Mouse (Mus musculus) spleen, embryonic (tissue): ENCODE measurements around the gene Phf24.
"Not testable (repeated sequence)": the region's sequence is repeated elsewhere in the genome, so short reads cannot be mapped to it uniquely, and the experiment has no call there.

ENCODE experiments used
- CTCF ChIA-PET: fragments of 350-600 bp; sonication (Branson Sonifier 250); formaldehyde crosslinking; loops from one replicate; lab custom pipeline; 2022; lab: Charles Lee

Phf24 gene

GRCm38 (mm10) chr4:42949676-42950051, 33.2 kb downstream of the Phf24 start, which contains the start of gene Dnajb5:
Gene Dnajb5, plus strand, starts transcription at chr4:42949814.
- CTCF ChIA-PET = no interaction called here

DNA sequence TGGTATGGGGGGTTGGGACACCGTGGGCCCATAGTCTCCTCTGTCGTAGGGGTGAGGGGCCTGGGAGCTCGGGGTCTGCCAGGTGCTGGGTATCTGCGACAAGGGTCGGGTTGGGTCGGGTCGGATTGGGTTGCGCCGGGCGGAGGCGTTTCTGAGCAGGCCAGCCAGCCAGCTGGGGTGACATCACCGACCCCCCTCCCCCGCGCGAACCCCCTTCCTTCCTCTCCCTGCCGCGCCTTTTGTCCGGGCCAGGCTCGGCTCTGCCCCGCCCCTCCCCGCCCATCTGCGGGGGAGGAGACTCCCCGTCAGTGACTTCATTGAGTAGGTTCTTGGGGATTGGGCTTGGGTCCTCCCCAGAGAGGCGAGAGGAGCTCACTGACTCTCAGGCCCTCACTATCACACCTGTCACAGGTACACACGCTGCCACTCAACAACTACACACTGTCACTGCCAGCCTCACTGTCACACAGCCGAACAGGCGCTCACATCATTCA, 33.7 kb downstream of the Phf24 start:
- CTCF ChIA-PET = no interaction called here

DNA sequence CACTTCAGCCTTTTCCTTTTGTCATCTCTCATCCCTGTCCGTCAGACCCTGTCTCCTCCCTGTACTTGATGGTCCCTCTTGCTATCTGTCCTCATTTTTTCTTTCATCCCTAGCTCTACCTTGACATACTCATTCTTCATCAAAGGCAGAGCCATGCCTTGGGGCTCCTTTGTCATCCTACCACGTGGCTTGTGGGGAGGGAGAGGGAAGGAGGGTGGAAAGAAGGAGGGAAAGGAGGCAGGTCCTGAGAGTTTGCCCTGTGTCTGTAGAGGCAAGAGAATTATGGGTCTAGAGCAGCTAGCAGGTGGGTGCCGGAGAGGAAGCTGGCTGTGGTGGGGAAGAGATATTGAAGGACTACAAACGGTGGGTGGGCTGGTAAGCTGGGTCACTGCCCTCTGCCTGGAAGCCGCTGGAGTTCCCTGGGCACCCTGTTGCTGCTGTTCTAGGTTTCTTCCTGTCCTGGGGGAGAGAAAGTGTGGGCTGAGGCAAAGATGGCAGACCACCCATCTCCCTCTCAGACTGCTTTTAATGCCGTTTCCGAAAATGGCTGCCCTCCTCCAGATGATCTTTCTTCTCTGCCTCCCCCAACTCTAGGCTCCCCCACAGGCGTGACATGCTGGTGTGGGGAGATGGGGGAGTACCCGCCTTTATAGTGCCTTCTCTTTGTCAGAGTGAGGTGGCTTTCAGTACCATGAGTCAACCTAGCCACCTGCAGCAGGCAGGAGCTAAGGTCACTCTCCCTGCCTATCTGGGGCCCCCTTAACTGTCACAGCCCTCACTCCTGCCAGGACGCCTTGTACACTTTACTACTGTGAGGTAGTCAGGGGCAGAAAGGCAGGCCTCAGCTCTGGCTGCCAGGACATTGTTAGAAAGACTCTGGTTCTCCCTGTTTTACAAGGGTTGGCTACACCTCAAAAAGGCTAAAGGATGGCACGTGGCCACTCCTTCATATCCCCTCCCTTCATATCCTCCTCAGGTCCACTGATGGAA, 35.0 kb downstream of the Phf24 start:
- CTCF ChIA-PET = interaction anchor here (1.0 kb wide), 1 partner anchor 14 kb away, joined by 3 read pairs; no protein-coding TSS in a partner anchor

DNA sequence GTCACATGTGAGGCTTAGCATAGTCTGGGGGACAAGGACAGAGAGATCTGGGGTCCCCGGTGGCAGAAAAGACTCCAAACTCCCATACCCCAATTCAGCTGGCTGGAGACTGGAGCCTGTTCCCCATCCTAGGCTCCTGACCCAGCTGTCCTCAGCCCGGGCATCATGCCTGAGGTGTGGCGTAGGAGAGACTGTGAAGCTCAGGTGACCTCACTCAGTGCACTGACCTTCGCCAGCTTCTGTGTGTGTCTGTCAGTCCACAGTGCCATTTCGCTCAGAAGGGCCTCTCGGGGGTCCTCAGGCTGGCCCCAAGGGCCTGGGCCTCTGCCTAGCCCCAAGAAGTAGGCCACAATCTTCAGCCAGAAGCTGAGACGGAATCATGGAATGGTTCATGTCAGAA, 36.1 kb downstream of the Phf24 start:
- CTCF ChIA-PET = no interaction called here

DNA sequence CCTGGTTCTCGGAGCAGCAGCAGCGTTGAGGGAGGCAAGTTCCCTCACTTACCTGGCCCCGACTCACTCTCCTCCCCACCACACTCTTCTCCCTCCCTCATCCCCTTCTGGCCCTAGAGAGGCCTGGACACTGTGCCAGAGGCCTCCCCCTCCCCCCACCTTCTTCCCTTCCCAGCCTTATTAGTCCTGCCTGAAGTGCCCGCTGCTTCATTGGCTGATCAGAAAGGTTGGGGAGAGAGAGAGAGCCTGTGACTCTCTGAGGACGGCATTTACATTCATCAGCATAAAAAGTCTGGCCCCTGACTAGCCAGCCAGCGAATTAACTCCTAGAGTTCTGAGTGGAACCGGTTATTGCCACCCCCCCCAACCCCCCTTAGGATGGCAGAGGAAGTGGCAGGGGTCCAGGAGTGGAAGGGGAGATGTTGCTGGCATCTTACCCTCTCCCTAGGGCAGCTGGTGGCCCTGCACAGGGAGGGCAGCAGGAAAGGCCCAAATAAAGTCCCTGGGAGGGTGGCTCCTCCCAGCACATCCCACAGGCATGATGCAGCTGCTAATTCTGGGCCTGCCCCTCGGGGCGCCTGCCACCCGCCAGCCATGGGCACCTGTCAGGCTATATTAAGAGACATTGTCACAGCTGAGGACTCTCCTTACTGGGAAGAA, 37.1 kb downstream of the Phf24 start:
- CTCF ChIA-PET = interaction anchor here (1.1 kb wide), 1 partner anchor 10 kb away, joined by 4 read pairs; no protein-coding TSS in a partner anchor

DNA sequence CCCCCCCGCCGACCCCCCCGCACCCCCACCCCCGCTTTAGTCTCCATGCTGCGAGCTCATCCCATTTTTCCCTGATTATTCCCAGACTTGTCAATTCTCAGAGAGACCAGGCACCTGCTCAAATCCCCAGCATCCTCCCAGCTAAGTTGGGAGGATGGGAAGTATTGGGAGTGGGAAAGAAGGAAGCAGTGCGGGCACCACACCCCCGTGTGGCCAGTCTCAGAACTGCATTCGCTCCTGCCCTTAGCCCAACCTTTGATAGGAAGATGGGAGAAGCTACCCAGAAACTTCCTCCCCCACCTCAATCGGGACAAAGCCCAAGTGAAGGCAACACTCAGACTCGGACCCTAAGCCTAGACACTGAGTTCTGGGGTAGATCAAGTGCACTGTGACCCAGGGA, 37.8 kb downstream of the Phf24 start:
- CTCF ChIA-PET = interaction anchor here (1.1 kb wide), 1 partner anchor 9 kb away, joined by 4 read pairs; no protein-coding TSS in a partner anchor

DNA sequence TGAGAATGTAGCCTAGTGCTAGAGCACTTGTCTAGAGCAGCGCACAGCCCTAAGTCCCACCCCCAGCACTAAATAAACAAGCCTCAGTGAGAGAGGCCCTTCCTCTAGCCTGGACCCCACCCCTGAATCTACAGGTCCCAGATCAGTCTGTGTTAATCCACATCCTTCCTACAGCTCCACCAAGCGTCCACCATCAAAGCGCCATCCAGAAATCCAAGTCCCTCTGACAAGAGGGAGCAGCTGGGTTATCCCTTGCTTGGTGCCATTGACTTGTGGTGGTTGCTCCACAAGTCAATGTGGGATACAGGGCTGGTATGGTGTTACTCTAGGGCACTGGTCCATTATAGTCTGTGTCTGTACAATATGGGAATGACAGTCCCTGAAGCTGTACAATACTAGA, 38.7 kb downstream of the Phf24 start:
- CTCF ChIA-PET = no interaction called here

GRCm38 (mm10) chr4:42956581-42956980, 40.1 kb downstream of the Phf24 start:
- CTCF ChIA-PET = no interaction called here

DNA sequence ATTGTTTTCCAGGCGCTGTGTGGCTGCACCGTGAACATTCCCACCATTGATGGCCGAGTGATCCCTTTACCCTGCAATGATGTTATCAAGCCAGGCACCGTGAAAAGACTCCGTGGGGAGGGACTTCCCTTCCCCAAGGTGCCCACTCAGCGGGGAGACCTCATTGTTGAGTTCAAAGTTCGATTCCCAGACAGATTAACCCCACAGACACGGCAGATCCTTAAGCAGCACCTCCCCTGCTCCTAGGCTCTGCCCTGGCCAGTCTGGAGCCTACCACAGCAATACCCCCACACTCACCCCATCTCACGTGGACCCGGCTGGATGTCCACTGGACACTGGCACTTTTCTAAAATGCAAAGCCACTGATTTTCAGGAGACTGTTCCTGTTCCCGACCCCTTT, 40.8 kb downstream of the Phf24 start:
- CTCF ChIA-PET = no interaction called here

- CTCF ChIA-PET = no interaction called here
Observed at GRCm38 (mm10) chr4:42957979-42958378, 41.5 kb downstream of the Phf24 start.

- CTCF ChIA-PET = no interaction called here
Observed at GRCm38 (mm10) chr4:42958942-42959341, 42.5 kb downstream of the Phf24 start.

GRCm38 (mm10) chr4:42959382-42959781, 42.9 kb downstream of the Phf24 start:
- CTCF ChIA-PET = no interaction called here

DNA sequence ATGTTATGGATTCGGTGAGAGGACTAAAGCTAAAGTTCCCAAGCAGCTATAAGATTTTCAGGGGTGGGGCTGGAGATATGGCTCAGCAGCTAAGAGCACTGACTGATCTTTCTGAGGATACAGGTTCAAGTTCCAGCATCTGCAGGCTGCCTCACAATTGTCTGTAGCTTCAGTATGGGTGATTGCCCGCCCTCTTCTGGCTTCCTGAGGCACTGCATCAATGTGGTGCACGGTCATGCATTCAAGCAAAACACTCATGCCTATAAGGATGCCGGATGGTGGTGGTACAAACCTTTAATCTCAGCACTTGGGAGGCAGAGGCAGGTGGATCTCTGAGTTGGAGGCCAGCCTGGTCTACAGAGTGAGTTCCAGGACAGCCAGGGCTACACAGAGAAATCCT, 45.1 kb downstream of the Phf24 start:
- CTCF ChIA-PET = interaction anchor here (0.6 kb wide), 2 partner anchors 22 to 98 kb away, joined by 3 read pairs; no protein-coding TSS in a partner anchor

DNA sequence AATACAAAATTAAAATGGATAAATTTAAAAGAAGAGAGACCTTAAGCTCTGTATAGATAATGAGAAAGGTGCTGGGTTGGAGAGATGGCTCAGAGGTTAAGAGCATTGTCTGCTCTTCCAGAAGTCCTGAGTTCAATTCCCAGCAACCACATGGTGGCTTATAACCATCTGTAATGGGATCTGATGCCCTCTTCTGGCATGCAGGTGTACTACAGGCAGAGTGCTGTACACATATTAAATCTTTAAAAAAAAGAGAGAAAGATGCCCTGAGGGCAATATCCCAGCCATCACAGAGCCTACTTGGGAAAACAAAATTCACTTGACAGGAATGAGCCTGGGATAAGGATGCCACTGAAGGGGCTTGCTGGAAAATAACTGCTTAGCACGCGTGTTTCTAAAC, 47.0 kb downstream of the Phf24 start:
- CTCF ChIA-PET = interaction anchor here (1.3 kb wide), 1 partner anchor 9 kb away, joined by 4 read pairs; no protein-coding TSS in a partner anchor

DNA sequence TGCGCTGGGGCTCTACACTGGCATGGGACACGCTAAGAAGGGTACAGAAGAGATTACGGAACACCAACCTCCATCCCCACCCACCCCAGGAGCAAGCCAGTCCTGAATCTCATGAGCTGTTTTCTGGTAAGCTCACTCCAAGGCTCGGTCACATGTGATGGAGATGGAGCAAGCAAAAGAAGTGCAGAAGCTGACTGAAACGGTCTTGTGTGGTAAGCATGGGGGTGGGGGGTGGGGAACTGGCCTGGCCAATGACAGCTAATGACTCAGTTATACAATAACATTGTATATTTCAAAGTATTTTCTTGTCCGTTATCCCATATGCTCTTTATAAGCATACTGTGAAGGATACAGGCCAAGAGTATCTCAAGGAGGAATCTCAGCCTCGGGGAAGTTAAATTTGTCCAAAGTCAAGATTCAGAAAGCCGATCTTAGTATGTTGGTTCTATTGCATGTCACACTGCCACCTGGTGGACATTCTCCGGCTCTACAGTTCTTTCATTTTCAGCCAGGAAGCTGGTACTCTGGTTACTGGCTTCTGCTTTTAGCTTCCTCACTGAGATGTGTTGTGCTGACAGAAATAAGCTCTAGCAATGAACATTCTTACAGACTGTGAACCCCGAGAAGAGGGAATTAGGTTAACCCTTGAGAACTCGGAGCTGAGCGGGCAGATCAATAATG, 48.7 kb downstream of the Phf24 start:
- CTCF ChIA-PET = interaction anchor here (0.7 to 1.3 kb wide), 2 partner anchors 13 to 38 kb away, joined by 3 read pairs; no protein-coding TSS in a partner anchor

- CTCF ChIA-PET = no interaction called here
Observed at GRCm38 (mm10) chr4:42969304-42969703, 52.8 kb downstream of the Phf24 start, which contains the start of gene 1700022I11Rik. Gene 1700022I11Rik, plus strand, starts transcription at chr4:42969604.

DNA sequence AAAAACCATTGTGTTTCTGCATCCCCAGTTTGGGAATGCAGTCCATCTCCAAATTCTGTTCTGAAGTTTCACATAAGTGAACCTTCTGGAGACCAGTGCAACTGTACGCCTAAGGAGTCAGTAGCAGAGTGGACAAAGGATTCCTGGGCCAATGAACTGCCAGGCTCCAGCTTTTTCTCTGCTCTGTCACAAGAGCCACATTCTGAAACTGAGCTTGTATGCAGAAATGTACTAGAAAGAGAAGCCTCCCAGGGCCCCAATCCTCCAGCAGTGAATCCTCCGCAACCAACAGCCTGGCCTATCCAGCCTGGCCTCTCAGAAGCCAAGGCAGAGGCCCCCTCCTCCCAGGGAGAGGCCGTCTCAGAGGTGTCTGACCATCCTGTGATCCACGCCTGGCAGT, 56.5 kb downstream of the Phf24 start:
- CTCF ChIA-PET = interaction anchor here (1.0 kb wide), 1 partner anchor 11 kb away, joined by 3 read pairs; no protein-coding TSS in a partner anchor

GRCm38 (mm10) chr4:42973868-42974267, 57.4 kb downstream of the Phf24 start:
- CTCF ChIA-PET = no interaction called here

- CTCF ChIA-PET = no interaction called here
Observed at GRCm38 (mm10) chr4:42978062-42978461, 61.6 kb downstream of the Phf24 start.

DNA sequence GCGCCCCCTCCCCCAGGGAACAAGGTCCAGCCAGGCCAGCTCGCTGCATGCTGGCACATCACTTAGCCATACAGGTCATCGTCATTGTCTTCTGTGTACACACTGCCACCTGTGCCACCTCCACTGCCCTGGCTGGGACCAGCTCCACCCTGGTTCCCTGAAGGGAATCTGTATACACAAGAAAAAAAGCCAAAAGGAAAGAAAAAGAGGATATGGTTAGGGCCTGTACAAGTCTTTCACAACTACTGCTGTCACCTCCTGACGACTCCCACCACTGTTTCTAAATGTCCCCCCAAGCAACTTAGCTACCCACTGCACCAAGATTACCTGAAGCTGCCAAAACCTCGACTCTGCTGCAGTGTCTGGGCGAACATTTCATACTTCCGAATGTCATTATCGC, 64.0 kb downstream of the Phf24 start:
- CTCF ChIA-PET = not testable (repeated sequence)

GRCm38 (mm10) chr4:42988296-42988695, 71.8 kb downstream of the Phf24 start:
- CTCF ChIA-PET = no interaction called here
